Mouse (Mus musculus): ENCODE measurements around the gene Rack1.

- TF ChIP-seq CTCF (IDR thresholded peaks at IDR 0.05 in 2 of 3, conservative IDR thresholded peaks at IDR 0.05 in 1 of 3; ENCODE audit: control insufficient read depth in 1 of 3, insufficient read depth in 1 of 3, low read depth in 2 of 3, low read length in 3 of 3, poor library complexity in 1 of 3, severe bottlenecking in 1 of 3): peak; percentile 87 to 98 (median 97)
- TF ChIP-seq CHD2 (IDR thresholded peaks at IDR 0.05; ENCODE audit: low read length): no peak
- peak; percentile 71; the same call in 1 of the 2 replicates for TF ChIP-seq USF1 (IDR thresholded peaks at IDR 0.05; ENCODE audit: low read depth, low read length)
These were observed 23.5 kb upstream of the Rack1 start for GRCm38 (mm10) chr11:48776664-48777063.
